Mouse (Mus musculus) bone marrow, adult 2 months (tissue): ENCODE measurements around the gene Olfr441.

Experiments used
- CTCF ChIP-seq: fragments of 200-500 bp; IDR thresholded peaks from 2 replicates; pipeline ENCODE4 v1.5.1; 2011; ENCODE audit warnings: low read length, control low read depth; ENCODE audit not compliant: control insufficient read depth, insufficient read depth
- POLR2A ChIP-seq: fragments of 200-500 bp; IDR thresholded peaks from 2 replicates; pipeline ENCODE4 v1.6.1; 2011; ENCODE audit warnings: low read depth, mild to moderate bottlenecking, control low read depth, low read length, borderline replicate concordance; ENCODE audit not compliant: control insufficient read depth

- TF ChIP-seq CTCF (no peak), POLR2A (no peak)
Measured at GRCm38 (mm10) chr6:43167246-43167645, 61.1 kb downstream of the Olfr441 start.
